In the genomic region with DNA sequence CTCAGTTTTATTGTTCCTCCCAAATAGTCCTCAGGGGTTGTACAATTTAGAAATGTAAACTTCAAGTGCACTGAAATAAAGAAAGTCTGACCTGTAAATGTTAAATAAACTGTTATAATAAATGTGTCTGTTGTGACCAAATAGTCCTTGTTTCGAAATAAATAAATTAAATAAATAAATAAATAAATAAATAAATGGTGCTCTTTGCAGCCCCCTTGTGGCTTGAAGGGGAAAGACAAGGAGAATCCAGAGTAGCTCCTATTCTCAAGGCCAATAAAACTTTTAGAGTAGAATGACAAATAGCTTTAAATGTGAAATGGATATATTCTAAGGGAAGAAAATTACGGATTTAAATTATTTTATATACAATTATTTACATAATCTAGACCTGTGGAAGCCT, we compare ENCODE assay signal across 9 mouse cellular contexts. TPM values are rescaled to one million over a fixed set of nuclear protein-coding genes. Genes with fewer than 3 reads are reported as not detected.
A peak's percentile ranks its signal among the peaks of the same experiment; 100 is the strongest.
DNase-seq lines count a peak whose midpoint lies in the region; ATAC-seq and TF ChIP-seq lines count a peak whose summit lies in the region.
"Had no signal": no experiment of that assay in that cellular context is flagged by ENCODE, and none has a peak within 500 bp of the region (broad histone marks: within the 10 kb centered on the region; RNA-seq: fewer than 3 reads in every experiment).

No protein-coding gene starts in this region.

- H3K27ac ChIP-seq in heart, embryonic 11.5 days (ENCODE audit: low read depth, low read length), result no peak overlapping the region
- H3K27ac ChIP-seq in liver, adult 2 months (replicated peaks; ENCODE audit: insufficient read depth, low read depth, low read length), result no peak overlapping the region
- no peak overlapping the region for H3K27ac ChIP-seq in liver, embryonic 12.5 days
- no peak overlapping the region for H3K27ac ChIP-seq in midbrain, embryonic 14.5 days (replicated peaks; ENCODE audit: low read depth, low read length)

- 20% methylated on average over 2 of the region's 2 CpGs for WGBS in heart, embryonic 11.5 days (ENCODE audit: insufficient replicate concordance)
- 9% methylated on average over 2 of the region's 2 CpGs for WGBS in liver, adult 2 months
- WGBS in liver, embryonic 12.5 days (ENCODE audit: insufficient replicate concordance), result 16% methylated on average over 2 of the region's 2 CpGs
- 16% methylated on average over 2 of the region's 2 CpGs for WGBS in midbrain, embryonic 14.5 days

- H3K36me3 ChIP-seq in heart, embryonic 11.5 days (ENCODE audit: control insufficient read depth, insufficient read depth, low read length), result no peaks in the 10 kb centered on the region
- no peaks in the 10 kb centered on the region for H3K36me3 ChIP-seq in liver, adult 2 months (ENCODE audit: control insufficient read depth, insufficient read depth, low read length)
- H3K36me3 ChIP-seq in liver, embryonic 12.5 days, result no peaks in the 10 kb centered on the region
- H3K36me3 ChIP-seq in midbrain, embryonic 14.5 days (ENCODE audit: control insufficient read depth, insufficient read depth, low read length), result no peaks in the 10 kb centered on the region

- no peak overlapping the region for H3K9ac ChIP-seq in heart, embryonic 11.5 days (ENCODE audit: low read depth, low read length)
- no peak overlapping the region for H3K9ac ChIP-seq in liver, adult 2 months (ENCODE audit: low read depth, low read length)
- H3K9ac ChIP-seq in liver, embryonic 12.5 days, result no peak overlapping the region
- H3K9ac ChIP-seq in midbrain, embryonic 14.5 days (replicated peaks; ENCODE audit: low read length), result no peak overlapping the region

- H3K79me2 ChIP-seq in liver, adult 2 months (ENCODE audit: control insufficient read depth, insufficient read depth, low read length), result no peaks in the 10 kb centered on the region

- no peak overlapping the region for H3K4me2 ChIP-seq in heart, embryonic 11.5 days
- no peak overlapping the region for H3K4me2 ChIP-seq in liver, embryonic 12.5 days
- peak overlapping the region; percentile 35 for H3K4me2 ChIP-seq in midbrain, embryonic 14.5 days (ENCODE audit: low read length)

- DNase-seq in heart, adult 11 months, result peak; percentile 24
- DNase-seq in liver, adult 2 months (ENCODE audit: extremely low read depth, low read depth, low spot score), result peak; percentile 8
- DNase-seq in cerebellum, adult 9-10 months, result peak; percentile 70
- DNase-seq in midbrain, embryonic 14.5 days, result peak; percentile 66
- DNase-seq: gastrocnemius, postnatal 36 days had no signal

- TF ChIP-seq CTCF in liver, adult 2 months (IDR thresholded peaks at IDR 0.05; ENCODE audit: low read depth, low read length), result no peak

- peaks cover 8% of the 10 kb centered on the region; the same call in 1 of the 2 replicates for H3K4me1 ChIP-seq in heart, embryonic 11.5 days (ENCODE audit: control insufficient read depth, insufficient read depth, low read length)
- H3K4me1 ChIP-seq in liver, adult 2 months (ENCODE audit: control insufficient read depth, insufficient read depth, low read length), result no peaks in the 10 kb centered on the region
- H3K4me1 ChIP-seq in liver, embryonic 12.5 days, result peaks cover 8% of the 10 kb centered on the region; the same call in 1 of the 2 replicates
- H3K4me1 ChIP-seq in midbrain, embryonic 14.5 days (ENCODE audit: control insufficient read depth, insufficient read depth, low read length), result peaks cover 11% of the 10 kb centered on the region

- H3K27me3 ChIP-seq in heart, embryonic 11.5 days (ENCODE audit: control insufficient read depth, insufficient read depth, low read length), result peaks cover 40% of the 10 kb centered on the region
- peaks cover 19% of the 10 kb centered on the region for H3K27me3 ChIP-seq in liver, adult 2 months (ENCODE audit: control insufficient read depth, insufficient read depth, low read length)
- peaks cover 45% of the 10 kb centered on the region for H3K27me3 ChIP-seq in liver, embryonic 12.5 days (replicated peaks)
- H3K27me3 ChIP-seq in midbrain, embryonic 14.5 days (ENCODE audit: control insufficient read depth, insufficient read depth, low read length), result peaks cover 15% of the 10 kb centered on the region; the same call in 1 of the 2 replicates

- no peaks in the 10 kb centered on the region for H3K9me3 ChIP-seq in heart, embryonic 11.5 days (replicated peaks; ENCODE audit: control insufficient read depth, low read length)
- H3K9me3 ChIP-seq in liver, embryonic 12.5 days (replicated peaks), result no peaks in the 10 kb centered on the region
- H3K9me3 ChIP-seq in midbrain, embryonic 14.5 days (ENCODE audit: control insufficient read depth, low read length), result no peaks in the 10 kb centered on the region

- no peak for TF ChIP-seq POLR2A in liver, adult 2 months (IDR thresholded peaks at IDR 0.05; ENCODE audit: extremely low read depth, insufficient read depth, low read length)

- ATAC-seq in heart, embryonic 11.5 days (replicated peaks; ENCODE audit: insufficient number of reproducible peaks, low FRiP score, low TSS enrichment), result no peak
- no peak for ATAC-seq in liver, embryonic 12.5 days
- no peak for ATAC-seq in midbrain, embryonic 14.5 days (ENCODE audit: low FRiP score, low TSS enrichment)
- no peak for ATAC-seq in activated CD4-positive, CD25-positive, alpha-beta regulatory T cell, adult 4 months
- no peak for ATAC-seq in megakaryocyte-erythroid progenitor cell, adult 5-6 weeks (replicated peaks; ENCODE audit: low FRiP score, low TSS enrichment, poor library complexity, severe bottlenecking)

- H3K4me3 ChIP-seq in heart, embryonic 11.5 days (ENCODE audit: low read depth, low read length), result no peak overlapping the region
- no peak overlapping the region for H3K4me3 ChIP-seq in liver, adult 2 months (ENCODE audit: insufficient read depth, low read depth, low read length)
- no peak overlapping the region for H3K4me3 ChIP-seq in liver, embryonic 12.5 days
- H3K4me3 ChIP-seq in midbrain, embryonic 14.5 days (replicated peaks; ENCODE audit: low read depth, low read length), result no peak overlapping the region

RNA-seq across cellular contexts. Expression of gene Clstn2, which starts 2.3 kb away (rescaled TPM):
- polyA plus RNA-seq in heart, embryonic 11.5 days (2014; fragmentation: Nextera tagmentation; extraction: Ambion mirVana), result 1.5 and 1.8 TPM in 2 replicates
- 0.28 and 0.74 TPM in 2 replicates for total RNA-seq in liver, adult 2 months (2014; rRNA removed)
- polyA plus RNA-seq in liver, adult 2 months (2012; rRNA removed), result 0.31 TPM in 2 replicates
- polyA plus RNA-seq in liver, embryonic 12.5 days (2016; fragmentation: Nextera tagmentation; extraction: Ambion mirVana), result 0.54 and 0.55 TPM in 2 replicates
- 8.3 and 8.9 TPM in 2 replicates for polyA plus RNA-seq in midbrain, embryonic 14.5 days (2014; fragmentation: Nextera tagmentation; extraction: Ambion mirVana)
- not detected for polyA plus RNA-seq in activated CD4-positive, CD25-positive, alpha-beta regulatory T cell, adult 4 months (2017; shearing (Covaris generic))
- total RNA-seq in megakaryocyte-erythroid progenitor cell, adult 5-6 weeks (2014; fragmentation: Nextera tagmentation), result not detected in 2 replicates
- not detected in 2 replicates for total RNA-seq in megakaryocyte-erythroid progenitor cell, adult 5-6 weeks (2017)

Comparison
In these comparisons a context has a peak if more than half of its experiments do, and no peak if none do; other contexts are left out.
1. DNase-seq: peak in every context shown above with its lines; median percentile 70 in cerebellum, adult 9-10 months; 66 in midbrain, embryonic 14.5 days; 24 in heart, adult 11 months; 8 in liver, adult 2 months.